Mouse (Mus musculus) MEL (cell line): ENCODE results near the gene Spop. TPM values are rescaled to one million over a fixed set of nuclear protein-coding genes. Genes with fewer than 3 reads are reported as not detected.

Experiments
- DNase-seq: peaks from one replicate; pipeline ENCODE4 v3.0.0; 2011; ENCODE audit warnings: low read depth, low spot score
- H3K27ac ChIP-seq: 2 replicates; pipeline ENCODE4 v1.5.1; 2012; ENCODE audit warnings: low read depth, mild to moderate bottlenecking, control low read depth, low read length, moderate library complexity; ENCODE audit not compliant: control insufficient read depth
- H3K27me3 ChIP-seq, 2 experiments: fragments of 150-350 bp in 1 of 2; sonication (generic) in 1 of 2; 2 replicates each; pipeline ENCODE4 v1.6.1; 2012; ENCODE audit warnings: low read length in 2 of 2, mild to moderate bottlenecking in 2 of 2, improper control_type of control experiment in 1 of 2, moderate library complexity in 1 of 2; ENCODE audit not compliant: insufficient read depth in 2 of 2, control insufficient read depth in 1 of 2
- H3K36me3 ChIP-seq, 2 experiments: 2 replicates each; pipeline ENCODE4 v1.6.1; 2012 to 2014; ENCODE audit warnings: low read length in 2 of 2, improper control_type of control experiment in 1 of 2, inconsistent platforms in 1 of 2, mild to moderate bottlenecking in 1 of 2; ENCODE audit not compliant: insufficient read depth in 2 of 2, control insufficient read depth in 1 of 2
- H3K4me1 ChIP-seq, 2 experiments: fragments of 150-350 bp in 1 of 2; sonication (generic) in 1 of 2; 2 replicates each; pipeline ENCODE4 v1.6.1; 2012; ENCODE audit warnings: low read length in 2 of 2, improper control_type of control experiment in 1 of 2, mild to moderate bottlenecking in 1 of 2; ENCODE audit not compliant: insufficient read depth in 2 of 2, control insufficient read depth in 1 of 2
- H3K4me3 ChIP-seq, 2 experiments: fragments of 150-350 bp in 1 of 2; sonication (generic) in 1 of 2; 2 replicates each; pipeline ENCODE4 v1.5.1; 2012; ENCODE audit warnings: low read depth in 2 of 2, low read length in 2 of 2, mild to moderate bottlenecking in 2 of 2, moderate library complexity in 2 of 2, control low read depth in 1 of 2, improper control_type of control experiment in 1 of 2; ENCODE audit not compliant: control insufficient read depth in 1 of 2, insufficient read depth in 1 of 2
- H3K79me2 ChIP-seq: 2 replicates; pipeline ENCODE4 v1.6.1; 2012; ENCODE audit warnings: mild to moderate bottlenecking, low read length, moderate library complexity; ENCODE audit not compliant: control insufficient read depth, poor library complexity, insufficient read depth
- H3K9ac ChIP-seq: 2 replicates; pipeline ENCODE4 v1.6.1; 2012; ENCODE audit warnings: low read depth, mild to moderate bottlenecking, control low read depth, low read length, moderate library complexity; ENCODE audit not compliant: control insufficient read depth, poor library complexity, severe bottlenecking
- H3K9me3 ChIP-seq: fragments of 150-350 bp; sonication (generic); replicated peaks from 2 replicates; pipeline ENCODE4 v1.6.1; 2012; ENCODE audit warnings: mild to moderate bottlenecking, low read length, improper control_type of control experiment, moderate library complexity; ENCODE audit not compliant: insufficient read depth
- CHD2 ChIP-seq: IDR thresholded peaks from 2 replicates; pipeline ENCODE4 v1.6.1; 2011; ENCODE audit warnings: low read length, improper control_type of control experiment
- ELF1 ChIP-seq: IDR thresholded peaks from 2 replicates; pipeline ENCODE4 v1.6.1; 2014; ENCODE audit warnings: low read depth, mild to moderate bottlenecking, inconsistent platforms, low read length, improper control_type of control experiment, moderate library complexity
- ETS1 ChIP-seq: IDR thresholded peaks from 2 replicates; pipeline ENCODE4 v1.6.1; 2012; ENCODE audit warnings: low read depth, mild to moderate bottlenecking, inconsistent platforms, low read length, improper control_type of control experiment, moderate library complexity
- GABPA ChIP-seq: IDR thresholded peaks from 2 replicates; pipeline ENCODE4 v1.6.1; 2012; ENCODE audit warnings: low read depth, mild to moderate bottlenecking, inconsistent platforms, low read length, improper control_type of control experiment, moderate library complexity
- KAT2A ChIP-seq: conservative IDR thresholded peaks from 2 replicates; pipeline ENCODE4 v1.6.1; 2012; ENCODE audit warnings: low read depth, low read length, improper control_type of control experiment, inconsistent platforms
- MYC ChIP-seq: IDR thresholded peaks from 2 replicates; pipeline ENCODE4 v1.6.1; 2011; ENCODE audit warnings: low read depth, mild to moderate bottlenecking, low read length, improper control_type of control experiment, moderate library complexity
- NRF1 ChIP-seq: IDR thresholded peaks from 2 replicates; pipeline ENCODE4 v1.6.1; 2014; ENCODE audit warnings: low read depth, mild to moderate bottlenecking, inconsistent platforms, low read length, improper control_type of control experiment, moderate library complexity; ENCODE audit not compliant: poor library complexity, insufficient read depth, severe bottlenecking
- POLR2AphosphoS5 ChIP-seq: IDR thresholded peaks from 2 replicates; pipeline ENCODE4 v1.6.1; 2012; ENCODE audit warnings: low read depth, borderline replicate concordance, mild to moderate bottlenecking, inconsistent platforms, low read length, moderate library complexity, mixed read lengths
- RAD21 ChIP-seq: IDR thresholded peaks from 2 replicates; pipeline ENCODE4 v1.6.1; 2011; ENCODE audit warnings: mild to moderate bottlenecking, low read depth, low read length, improper control_type of control experiment
- SMC3 ChIP-seq: IDR thresholded peaks from 2 replicates; pipeline ENCODE4 v1.6.1; 2011; ENCODE audit warnings: low read depth, low read length, improper control_type of control experiment
- TAL1 ChIP-seq: IDR thresholded peaks from 2 replicates; pipeline ENCODE4 v1.6.1; 2012; ENCODE audit warnings: mild to moderate bottlenecking, inconsistent platforms, low read length, moderate library complexity, mixed read lengths
- UBTF ChIP-seq: IDR thresholded peaks from 2 replicates; pipeline ENCODE4 v1.6.1; 2012; ENCODE audit warnings: low read depth, mild to moderate bottlenecking, inconsistent platforms, low read length, improper control_type of control experiment, moderate library complexity, borderline replicate concordance; ENCODE audit not compliant: insufficient read depth
- USF2 ChIP-seq, 2 experiments: IDR thresholded peaks; 2 replicates each; pipeline ENCODE4 v1.6.1; 2011 to 2012; ENCODE audit warnings: improper control_type of control experiment in 2 of 2, low read length in 2 of 2, borderline replicate concordance in 1 of 2, inconsistent platforms in 1 of 2, low read depth in 1 of 2, mild to moderate bottlenecking in 1 of 2; ENCODE audit not compliant: insufficient read depth in 1 of 2
- ZC3H11A ChIP-seq: IDR thresholded peaks from 2 replicates; pipeline ENCODE4 v1.6.1; 2012; ENCODE audit warnings: low read depth, mild to moderate bottlenecking, inconsistent platforms, low read length, improper control_type of control experiment
- ZKSCAN1 ChIP-seq: IDR thresholded peaks from 2 replicates; pipeline ENCODE4 v1.6.1; 2012; ENCODE audit warnings: low read depth, mild to moderate bottlenecking, inconsistent platforms, low read length, improper control_type of control experiment, moderate library complexity
- polyA plus RNA-seq, 2 experiments: library from polyadenylated mRNA; stranded (reverse) in 1 of 2; unstranded in 1 of 2; fragments of >175 nt in 1 of 2; fragments of >200 nt in 1 of 2; gene quantifications; 2 replicates each; pipeline versions ENCODE4 v1.2.1 to v1.2.4; 2012; ENCODE audit warnings: low replicate concordance in 2 of 2, low read depth in 1 of 2; ENCODE audit not compliant: insufficient read length in 2 of 2, insufficient read depth in 1 of 2, missing spikeins in 1 of 2
- total RNA-seq: library from RNA; depleted of rRNA; stranded (reverse); fragments of 300-350 nt; gene quantifications from 2 replicates; pipeline ENCODE4 v1.2.3, GENCODE M21; 2012

Gene Spop
- total and polyA plus RNA-seq, 3 experiments: 41.5 to 84.0 TPM; not detected in 1

DNA sequence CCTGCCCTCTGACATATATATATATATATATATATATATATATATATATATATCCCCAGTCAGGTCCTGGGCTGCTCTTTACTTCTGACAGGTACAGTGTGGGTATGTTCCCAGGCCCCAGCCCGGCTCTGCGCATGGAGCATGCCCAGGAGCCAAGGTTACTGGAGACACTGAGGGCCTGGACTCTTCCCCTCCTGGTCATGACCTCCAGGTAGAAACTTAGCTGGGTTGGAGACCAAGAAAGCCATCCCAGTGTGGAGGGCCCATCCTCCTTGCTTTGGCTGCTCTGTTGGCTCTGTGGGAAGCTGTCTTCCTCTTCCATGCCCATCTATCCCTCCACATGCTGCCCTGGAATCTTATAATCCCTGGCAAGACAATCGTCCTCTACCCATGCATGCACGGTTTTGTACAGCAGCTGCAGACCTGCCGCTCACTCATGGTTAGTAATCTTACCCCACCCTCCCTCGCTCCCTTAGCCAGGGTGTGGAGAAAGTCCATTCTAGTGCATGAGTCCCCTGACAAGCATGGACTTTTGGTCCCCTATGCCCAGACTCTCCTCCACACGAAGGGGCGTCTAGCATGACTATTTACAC lies 45.6 kb upstream of the Spop start:
- Histone ChIP-seq H3K27ac (no peak overlapping the region), H3K9me3 (no peaks in the 10 kb centered on the region), H3K79me2 (no peaks in the 10 kb centered on the region), H3K4me3 (no peak overlapping the region), H3K27me3 (no peaks in the 10 kb centered on the region), H3K9ac (no peak overlapping the region), H3K36me3 (peaks cover 0 to 22% of the 10 kb centered on the region in 2 experiments; a peak in 2 of 4 replicates), H3K4me1 (0 out of 4 replicates have a peak, but pooled peaks cover 0 to 3% of the 10 kb centered on the region in 2 experiments)
- DNase-seq: no peak
- TF ChIP-seq USF2 (IDR thresholded peaks at IDR 0.05; ENCODE audit: borderline replicate concordance in 1 of 2, insufficient read depth in 1 of 2, low read depth in 1 of 2, low read length in 2 of 2) (no peak), ZKSCAN1 (no peak)

DNA sequence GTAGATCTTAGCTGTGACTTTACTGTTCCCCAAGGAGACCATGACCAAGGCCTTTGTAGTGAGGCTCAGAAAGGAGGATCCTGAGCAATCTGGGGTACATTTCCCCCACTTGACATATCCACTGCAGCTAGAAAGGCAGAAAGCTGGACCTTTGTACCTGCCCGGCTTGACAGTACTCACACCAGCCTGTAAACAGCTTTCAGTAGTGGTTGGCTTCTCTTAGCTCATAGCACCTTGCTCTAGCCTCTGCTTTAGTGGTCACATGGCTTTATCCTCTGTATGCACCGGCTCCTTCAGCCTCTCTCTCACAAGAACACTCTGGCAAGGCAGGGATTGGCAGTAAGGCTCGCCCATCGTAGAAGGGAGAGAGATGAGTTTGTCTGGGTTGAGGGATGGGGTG lies 45.0 kb upstream of the Spop start:
- 0 out of 4 replicates have a peak, but pooled peaks cover 0 to 3% of the 10 kb centered on the region in 2 experiments for H3K4me1 ChIP-seq
- no peak for DNase-seq
- no peak overlapping the region for H3K9ac ChIP-seq
- no peaks in the 10 kb centered on the region for H3K27me3 ChIP-seq
- no peaks in the 10 kb centered on the region for H3K9me3 ChIP-seq
- no peak overlapping the region for H3K27ac ChIP-seq
- TF ChIP-seq TAL1 (no peak), ETS1 (no peak), SMC3 (no peak), KAT2A (no peak), ZC3H11A (no peak), GABPA (no peak), CHD2 (no peak), UBTF (no peak), MYC (no peak), NRF1 (no peak), RAD21 (no peak), POLR2AphosphoS5 (no peak), ELF1 (no peak)
- TF ChIP-seq, all 39 proteins: peak for 0
- H3K36me3 ChIP-seq: peaks cover 0 to 22% of the 10 kb centered on the region in 2 experiments; a peak in 2 of 4 replicates
- no peaks in the 10 kb centered on the region for H3K79me2 ChIP-seq
- no peak overlapping the region for H3K4me3 ChIP-seq
